Mouse (Mus musculus): Measurements from ENCODE around the gene Rhcg. TPM values are rescaled to one million over a fixed set of nuclear protein-coding genes. Genes with fewer than 3 reads are reported as not detected.
A peak's percentile ranks its signal among the peaks of the same experiment; 100 is the strongest.

Rhcg gene
- polyA plus RNA-seq, 2 experiments = 0.03 TPM; not detected in 1

DNA sequence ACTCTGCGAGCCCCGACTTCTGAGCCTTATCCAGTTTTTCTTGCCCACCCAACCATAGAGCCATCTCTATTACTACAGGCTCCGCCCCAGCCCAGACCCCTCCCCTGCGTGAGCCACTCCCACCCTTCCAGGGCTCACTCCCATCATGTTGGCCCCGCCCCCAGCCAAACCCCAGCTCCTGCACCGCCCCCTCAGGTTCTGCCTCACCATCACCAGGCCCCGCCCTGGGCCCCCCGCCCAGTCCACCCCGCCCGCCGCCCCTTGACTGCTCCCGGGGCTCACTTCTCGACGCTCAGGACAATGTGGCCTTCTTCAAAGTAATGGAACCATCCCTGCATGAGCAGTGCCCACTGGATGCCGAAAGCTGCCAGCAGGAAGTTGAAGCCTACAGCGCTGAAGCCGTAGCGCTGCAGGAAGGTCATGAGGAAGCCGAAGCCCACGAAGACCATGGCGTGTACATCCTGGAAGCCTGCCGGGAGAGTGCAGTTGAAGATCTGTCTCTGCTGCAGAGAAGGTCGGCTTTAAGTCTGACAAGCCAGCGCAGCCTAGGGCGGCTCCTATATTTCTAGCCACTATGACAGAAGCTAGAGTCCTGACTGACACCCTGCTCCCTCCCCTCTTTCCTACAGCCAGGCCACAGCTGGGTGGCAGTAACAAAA is 10.1 kb downstream of the Rhcg start:
- Histone ChIP-seq H3K36me3 (replicated peaks; ENCODE audit: control insufficient read depth, insufficient read depth, low read depth) (no peaks in the 10 kb centered on the region), H3K9me3 (ENCODE audit: control insufficient read depth, low read length) (no peaks in the 10 kb centered on the region), H3K4me2 (ENCODE audit: low read depth) (0 out of 2 replicates have a peak overlapping the region, but pooled peaks have one; percentile 8), H3K4me1 (replicated peaks; ENCODE audit: control insufficient read depth in 2 of 2, insufficient read depth in 2 of 2, low read length in 1 of 2) (no peaks in the 10 kb centered on the region), H3K27ac (no peak overlapping the region), H3K4me3 (ENCODE audit: insufficient read depth in 1 of 2, low read depth in 2 of 2, low read length in 2 of 2) (no peak overlapping the region), H3K27me3 (ENCODE audit: control insufficient read depth, insufficient read depth, low read length) (peaks cover 3% of the 10 kb centered on the region), H3K9ac (replicated peaks) (no peak overlapping the region)
- ATAC-seq (ENCODE audit: insufficient read depth) = no peak
- WGBS (ENCODE audit: insufficient replicate concordance) = 3% methylated on average over 25 of the region's 25 CpGs
- DNase-seq (ENCODE audit: low read depth in 3 of 3, low spot score in 3 of 3) = no peak
- TF ChIP-seq CTCF (IDR thresholded peaks at IDR 0.05; ENCODE audit: low read depth) (no peak), EP300 (IDR thresholded peaks at IDR 0.05; ENCODE audit: low read depth) (no peak)

DNA sequence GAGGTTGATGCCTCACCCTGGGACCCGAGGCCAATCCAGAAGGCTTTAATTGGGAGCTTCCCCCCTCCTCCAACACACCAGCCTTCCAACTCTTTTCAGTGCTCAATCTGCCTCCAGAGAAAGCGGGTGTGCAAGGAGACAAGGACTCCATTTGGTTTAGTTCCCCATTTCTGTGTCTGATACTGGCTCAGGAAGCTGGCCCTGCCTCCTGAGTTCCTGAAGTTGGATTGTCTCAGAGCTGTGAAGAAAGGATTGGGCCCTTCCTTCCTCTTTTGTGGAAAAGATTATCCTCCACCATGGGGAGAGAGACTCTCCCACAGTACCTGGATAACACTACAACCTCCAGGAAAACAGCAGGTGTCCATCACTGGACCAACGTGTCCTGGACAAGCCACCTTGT is 10.7 kb downstream of the Rhcg start:
- H3K9me3 ChIP-seq (ENCODE audit: control insufficient read depth, low read length) = no peaks in the 10 kb centered on the region
- TF ChIP-seq CTCF (IDR thresholded peaks at IDR 0.05; ENCODE audit: low read depth) = no peak
- TF ChIP-seq EP300 (IDR thresholded peaks at IDR 0.05; ENCODE audit: low read depth) = no peak
- no peak overlapping the region for H3K27ac ChIP-seq
- H3K27me3 ChIP-seq (ENCODE audit: control insufficient read depth, insufficient read depth, low read length) = peaks cover 3% of the 10 kb centered on the region
- no peak for DNase-seq (ENCODE audit: low read depth in 3 of 3, low spot score in 3 of 3)
- H3K4me2 ChIP-seq (ENCODE audit: low read depth) = no peak overlapping the region
- no peaks in the 10 kb centered on the region for H3K36me3 ChIP-seq (replicated peaks; ENCODE audit: control insufficient read depth, insufficient read depth, low read depth)
- H3K4me3 ChIP-seq (ENCODE audit: insufficient read depth in 1 of 2, low read depth in 2 of 2, low read length in 2 of 2) = no peak overlapping the region
- H3K9ac ChIP-seq (replicated peaks) = no peak overlapping the region
- WGBS (ENCODE audit: insufficient replicate concordance) = 13% methylated on average over 3 of the region's 3 CpGs
- H3K4me1 ChIP-seq (replicated peaks; ENCODE audit: control insufficient read depth in 2 of 2, insufficient read depth in 2 of 2, low read length in 1 of 2) = no peaks in the 10 kb centered on the region
- ATAC-seq (ENCODE audit: insufficient read depth) = no peak

- WGBS (ENCODE audit: insufficient replicate concordance) = 36% methylated on average over 8 of the region's 8 CpGs
Measured at GRCm38 (mm10) chr7:79602006-79602405, 15.5 kb downstream of the Rhcg start.

DNA sequence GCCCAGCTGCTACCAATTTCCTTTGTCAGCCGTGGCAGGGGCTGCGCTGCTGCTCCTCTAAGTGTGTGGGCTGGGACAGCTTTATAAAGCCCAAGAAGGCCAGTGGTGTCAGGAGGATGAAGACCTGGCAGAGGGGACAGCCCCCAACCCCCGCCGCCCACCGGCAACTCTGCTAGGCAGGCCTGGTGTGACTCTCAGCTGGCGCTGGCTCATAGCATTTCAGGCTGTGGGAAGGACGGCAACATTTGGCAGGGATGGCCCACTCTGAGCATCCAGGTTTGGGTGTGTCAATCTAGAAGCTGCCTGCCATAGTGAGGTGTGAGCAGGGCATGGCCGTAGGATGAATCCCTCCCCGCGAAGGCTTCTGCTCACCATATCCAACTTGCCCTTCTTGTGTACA is 17.3 kb downstream of the Rhcg start:
- Histone ChIP-seq H3K27ac (no peak overlapping the region), H3K4me3 (ENCODE audit: insufficient read depth in 1 of 2, low read depth in 2 of 2, low read length in 2 of 2) (no peak overlapping the region), H3K4me2 (ENCODE audit: low read depth) (no peak overlapping the region), H3K36me3 (replicated peaks; ENCODE audit: control insufficient read depth, insufficient read depth, low read depth) (no peaks in the 10 kb centered on the region), H3K27me3 (ENCODE audit: control insufficient read depth, insufficient read depth, low read length) (no peaks in the 10 kb centered on the region; the same call in 1 of the 2 replicates), H3K4me1 (replicated peaks; ENCODE audit: control insufficient read depth in 2 of 2, insufficient read depth in 2 of 2, low read length in 1 of 2) (no peaks in the 10 kb centered on the region), H3K9ac (replicated peaks) (no peak overlapping the region), H3K9me3 (ENCODE audit: control insufficient read depth, low read length) (no peaks in the 10 kb centered on the region)
- TF ChIP-seq EP300 (IDR thresholded peaks at IDR 0.05; ENCODE audit: low read depth) (no peak), CTCF (IDR thresholded peaks at IDR 0.05; ENCODE audit: low read depth) (no peak)
- no peak for ATAC-seq (ENCODE audit: insufficient read depth)
- no peak for DNase-seq (ENCODE audit: low read depth in 3 of 3, low spot score in 3 of 3)
- WGBS (ENCODE audit: insufficient replicate concordance) = 65% methylated on average over 10 of the region's 10 CpGs

More at GRCm38 (mm10) chr7:79602006-79602405, 15.5 kb downstream of the Rhcg start:
- DNase-seq (ENCODE audit: low read depth in 3 of 3, low spot score in 3 of 3) = no peak
- no peak overlapping the region for H3K27ac ChIP-seq
- no peak overlapping the region for H3K4me3 ChIP-seq (ENCODE audit: insufficient read depth in 1 of 2, low read depth in 2 of 2, low read length in 2 of 2)
- no peak overlapping the region for H3K4me2 ChIP-seq (ENCODE audit: low read depth)
- no peaks in the 10 kb centered on the region for H3K9me3 ChIP-seq (ENCODE audit: control insufficient read depth, low read length)
- H3K27me3 ChIP-seq (ENCODE audit: control insufficient read depth, insufficient read depth, low read length) = peaks cover 3% of the 10 kb centered on the region
- no peak for ATAC-seq (ENCODE audit: insufficient read depth)
- TF ChIP-seq EP300 (IDR thresholded peaks at IDR 0.05; ENCODE audit: low read depth) (no peak), CTCF (IDR thresholded peaks at IDR 0.05; ENCODE audit: low read depth) (no peak)
- H3K4me1 ChIP-seq (replicated peaks; ENCODE audit: control insufficient read depth in 2 of 2, insufficient read depth in 2 of 2, low read length in 1 of 2) = no peaks in the 10 kb centered on the region
- H3K9ac ChIP-seq (replicated peaks) = no peak overlapping the region
- H3K36me3 ChIP-seq (replicated peaks; ENCODE audit: control insufficient read depth, insufficient read depth, low read depth) = no peaks in the 10 kb centered on the region

DNA sequence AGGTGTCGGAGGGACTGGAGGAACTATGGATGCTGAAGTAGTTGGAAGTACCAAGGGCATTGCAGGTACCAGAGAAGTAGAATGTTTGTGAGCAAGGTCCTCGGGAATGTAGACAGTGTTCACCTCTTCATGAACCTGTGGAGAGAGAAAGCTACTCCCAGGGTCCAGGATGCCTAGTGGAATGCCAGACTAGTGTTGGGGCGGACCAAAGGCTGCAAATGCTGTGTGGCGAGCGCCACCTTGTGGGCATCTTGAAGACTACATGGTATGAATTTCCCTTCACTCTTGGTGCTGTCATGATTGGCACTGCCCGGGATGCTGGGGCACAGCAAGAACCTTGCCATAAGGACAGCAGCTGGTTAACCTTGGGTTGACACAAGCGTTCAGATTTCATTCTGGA is 22.6 kb downstream of the Rhcg start:
- Histone ChIP-seq H3K9ac (replicated peaks) (no peak overlapping the region), H3K27me3 (ENCODE audit: control insufficient read depth, insufficient read depth, low read length) (peaks cover 45% of the 10 kb centered on the region), H3K27ac (no peak overlapping the region), H3K4me2 (ENCODE audit: low read depth) (no peak overlapping the region), H3K9me3 (ENCODE audit: control insufficient read depth, low read length) (no peaks in the 10 kb centered on the region), H3K36me3 (replicated peaks; ENCODE audit: control insufficient read depth, insufficient read depth, low read depth) (no peaks in the 10 kb centered on the region), H3K4me3 (ENCODE audit: insufficient read depth in 1 of 2, low read depth in 2 of 2, low read length in 2 of 2) (no peak overlapping the region), H3K4me1 (replicated peaks; ENCODE audit: control insufficient read depth in 2 of 2, insufficient read depth in 2 of 2, low read length in 1 of 2) (no peaks in the 10 kb centered on the region)
- ATAC-seq (ENCODE audit: insufficient read depth) (no peak), DNase-seq (ENCODE audit: low read depth in 3 of 3, low spot score in 3 of 3) (peak; percentile 23 to 32 (median 30))
- WGBS (ENCODE audit: insufficient replicate concordance) = 10% methylated on average over 7 of the region's 7 CpGs
- peak; percentile 92 for TF ChIP-seq CTCF (IDR thresholded peaks at IDR 0.05; ENCODE audit: low read depth)
- no peak for TF ChIP-seq EP300 (IDR thresholded peaks at IDR 0.05; ENCODE audit: low read depth)

Measured in liver, embryonic 14.5 days (tissue).